Mouse (Mus musculus): Measurements from ENCODE around the gene Npas1.

GRCm38 (mm10) chr7:16476600-16476989, 933 bp downstream of the Npas1 start:
- TF ChIP-seq CTCF (IDR thresholded peaks at IDR 0.05; ENCODE audit: extremely low read depth, insufficient read length, insufficient replicate concordance, low read depth, low read length) (no peak), POLR2A (IDR thresholded peaks at IDR 0.05; ENCODE audit: low read depth, low read length) (no peak)
